Mouse (Mus musculus) lung, postnatal 25 days (tissue): ENCODE data around the gene 9530068E07Rik.

Experiments used
- DNase-seq: peaks from one replicate; pipeline ENCODE4 v3.0.0; 2022; ENCODE audit warnings: low spot score

The 9530068E07Rik gene

DNA sequence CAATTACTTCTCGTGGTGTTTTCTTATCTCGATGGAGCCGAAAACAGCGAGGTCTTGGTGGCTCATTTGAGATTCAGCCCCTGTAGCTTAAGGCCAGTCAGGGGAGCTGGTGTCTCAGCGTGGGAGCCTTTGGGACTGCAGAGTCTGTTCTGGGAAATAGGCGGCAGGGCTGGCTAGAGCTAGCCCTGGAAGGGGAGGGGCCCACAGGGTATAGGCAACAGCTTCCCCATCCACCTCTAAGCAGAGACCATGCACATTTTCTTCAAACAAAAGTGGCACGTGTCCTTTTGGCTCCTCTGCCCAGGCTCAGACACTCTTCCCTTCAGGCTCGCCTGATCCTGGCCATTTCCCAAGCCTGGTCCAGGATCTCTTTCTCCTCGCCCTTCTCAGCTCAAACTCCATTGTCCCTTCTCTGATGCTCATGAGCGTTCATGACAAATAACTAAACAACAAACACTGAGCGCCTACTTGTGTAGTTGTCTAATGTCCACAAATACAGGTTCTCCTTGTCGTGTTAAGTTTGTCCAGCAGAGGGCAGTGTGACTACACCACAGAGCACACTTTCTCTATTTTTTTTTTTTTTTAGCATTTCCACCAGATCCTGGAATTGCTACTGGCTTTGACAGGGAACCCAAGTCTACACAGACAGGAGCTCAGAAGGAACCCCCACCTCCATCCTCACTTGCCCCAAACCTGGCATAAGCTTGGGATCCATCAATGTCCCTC is 25.0 kb downstream of the 9530068E07Rik start:
- peak; percentile 50 for DNase-seq

DNA sequence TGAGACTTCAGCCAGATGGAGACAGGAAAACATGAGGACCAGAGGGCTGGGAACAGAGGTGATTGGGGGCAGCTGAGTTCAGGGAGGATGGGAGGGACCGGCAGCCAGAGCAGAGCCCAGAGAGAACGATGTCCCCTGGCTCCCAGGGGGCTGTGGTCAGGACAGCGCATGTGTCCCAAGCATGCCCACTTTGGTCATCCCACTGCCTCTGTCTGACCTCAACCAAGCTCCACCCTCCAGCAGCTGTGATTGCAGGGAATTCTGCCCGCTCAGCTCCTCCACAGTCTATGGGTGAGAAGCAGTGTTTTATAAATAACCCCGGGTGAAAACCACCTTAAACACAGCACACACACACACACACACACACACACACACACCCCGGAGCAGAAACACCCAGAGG is 33.2 kb downstream of the 9530068E07Rik start:
- no peak for DNase-seq

DNA sequence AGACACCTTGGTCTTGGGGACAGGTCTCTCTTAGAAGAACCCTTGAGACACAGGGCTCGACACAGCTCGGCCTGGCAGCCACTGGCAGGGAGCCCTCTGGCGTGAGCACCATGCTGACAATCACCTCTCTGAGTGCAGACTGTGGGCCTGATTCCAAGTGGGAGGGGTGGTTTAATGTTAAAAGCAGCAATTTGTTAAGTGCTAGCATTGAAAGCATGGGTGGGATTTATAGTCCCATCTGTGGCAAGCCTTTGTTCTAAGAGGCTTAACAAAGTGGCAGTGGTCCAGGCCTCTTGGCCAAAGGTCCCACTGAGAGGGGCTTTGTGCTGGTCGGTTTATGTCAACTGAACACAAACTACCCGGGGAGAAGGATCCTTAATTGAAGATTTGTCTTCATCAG is 35.4 kb downstream of the 9530068E07Rik start:
- no peak for DNase-seq

DNA sequence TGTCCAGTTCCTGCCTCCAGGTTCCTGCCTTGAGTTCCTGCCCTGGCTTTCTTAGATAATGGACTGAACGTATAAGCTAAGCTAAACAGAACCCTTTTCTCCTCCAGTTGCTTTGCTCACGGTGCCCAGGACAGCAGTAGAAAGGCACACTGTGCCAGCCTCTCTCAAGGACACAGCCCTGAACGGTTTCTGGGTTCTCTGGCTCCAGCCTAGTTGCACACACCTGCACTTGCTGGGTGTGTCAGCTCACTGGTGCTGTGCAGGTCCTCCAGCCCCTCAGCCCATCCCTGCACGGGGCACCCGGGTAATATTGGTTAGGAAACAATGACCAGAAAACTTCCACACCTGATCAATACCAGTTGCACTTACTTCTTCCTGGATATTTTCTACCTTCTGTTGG is 35.9 kb downstream of the 9530068E07Rik start:
- no peak for DNase-seq

DNA sequence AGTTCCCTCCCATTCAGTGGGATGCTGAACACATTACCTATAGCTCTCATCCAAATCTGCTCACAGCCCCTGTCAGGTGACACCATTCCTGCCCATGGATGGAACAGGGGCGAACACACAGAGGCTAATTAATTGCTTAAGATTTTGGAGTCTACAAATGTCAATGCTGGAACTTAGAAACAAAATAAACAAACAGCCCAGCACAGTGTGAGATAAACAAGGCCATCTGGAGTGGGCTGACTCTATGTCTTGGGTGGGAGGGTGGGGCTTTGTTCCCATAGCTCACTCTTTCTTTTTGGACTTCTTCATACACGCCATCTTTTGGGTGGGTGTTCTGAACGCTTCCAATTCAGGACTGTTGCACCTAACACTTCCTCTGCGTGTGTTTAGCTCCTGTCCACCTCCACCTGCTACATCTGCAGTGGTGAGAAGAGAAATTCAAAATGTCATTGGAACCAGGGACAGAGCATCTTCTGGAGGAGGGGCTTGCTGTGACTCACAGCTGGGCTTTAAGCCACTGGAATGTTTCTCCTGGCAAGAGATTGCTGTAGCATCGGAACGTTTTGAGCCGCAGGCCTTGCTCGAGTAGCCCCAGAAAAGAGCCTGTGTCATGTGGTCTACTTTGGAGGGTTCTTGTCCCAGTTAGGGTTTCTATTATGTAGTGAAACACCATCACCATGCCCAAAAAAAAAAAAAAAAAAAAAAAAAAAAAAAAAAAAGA is 37.0 kb downstream of the 9530068E07Rik start:
- DNase-seq, result peak; percentile 36

DNA sequence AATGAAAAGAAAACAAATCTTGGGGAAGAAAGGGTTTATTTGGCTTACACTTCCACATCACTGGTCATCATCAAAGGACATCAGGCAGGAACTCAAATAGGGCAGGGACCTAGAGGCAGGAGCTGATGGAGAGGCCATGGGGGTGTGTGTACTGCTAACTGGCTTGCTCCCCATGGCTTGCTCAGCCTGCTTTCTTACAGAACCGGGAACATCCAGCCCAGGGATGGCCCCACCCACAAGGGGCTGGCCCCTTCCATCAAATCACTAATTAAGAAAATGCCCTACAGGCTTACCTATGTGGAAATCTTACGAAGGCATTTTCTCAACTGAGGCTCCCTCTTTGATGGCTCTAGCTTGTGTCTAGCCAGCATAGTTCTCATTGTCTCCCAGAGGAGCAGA is 37.6 kb downstream of the 9530068E07Rik start:
- DNase-seq, result no peak

DNA sequence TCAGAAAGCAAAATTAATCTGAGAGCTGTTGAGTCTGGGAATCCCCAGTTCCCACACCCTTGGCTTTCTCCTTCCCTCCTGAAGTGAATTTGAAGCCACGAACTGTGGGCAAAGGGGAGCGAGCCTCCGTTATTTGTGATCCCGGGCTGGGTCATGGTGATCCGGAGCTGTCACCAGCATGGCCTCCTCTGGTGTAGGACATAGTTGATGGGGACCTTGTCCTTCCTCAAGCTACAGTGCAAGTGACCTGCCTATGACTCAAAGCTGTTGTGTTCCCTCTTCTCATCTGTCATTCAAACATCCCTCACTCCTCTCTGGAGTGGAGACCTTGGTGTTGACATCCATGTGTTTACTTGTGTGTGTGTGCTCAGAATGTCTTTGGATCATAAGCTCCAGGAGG is 39.2 kb downstream of the 9530068E07Rik start:
- no peak for DNase-seq

DNA sequence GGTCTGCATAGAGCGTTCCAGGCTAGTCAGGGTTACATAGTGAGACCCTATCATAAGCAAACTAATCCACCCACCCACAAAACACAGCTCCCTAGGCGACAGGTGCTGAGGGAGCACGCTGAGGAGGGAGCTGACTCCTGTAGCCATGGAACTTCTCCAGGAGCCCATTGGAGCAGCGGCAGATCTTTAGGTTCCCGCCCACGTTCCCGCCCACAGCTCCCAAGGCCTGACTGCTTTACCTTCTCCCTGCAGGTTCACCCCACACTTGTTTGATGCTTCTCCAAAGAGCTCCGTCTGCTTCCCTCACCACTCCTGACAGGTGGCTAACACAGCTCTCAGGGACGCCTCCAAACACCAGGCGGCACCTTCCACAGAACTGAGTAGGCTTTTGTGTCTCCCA is 40.9 kb downstream of the 9530068E07Rik start:
- DNase-seq, result no peak

DNA sequence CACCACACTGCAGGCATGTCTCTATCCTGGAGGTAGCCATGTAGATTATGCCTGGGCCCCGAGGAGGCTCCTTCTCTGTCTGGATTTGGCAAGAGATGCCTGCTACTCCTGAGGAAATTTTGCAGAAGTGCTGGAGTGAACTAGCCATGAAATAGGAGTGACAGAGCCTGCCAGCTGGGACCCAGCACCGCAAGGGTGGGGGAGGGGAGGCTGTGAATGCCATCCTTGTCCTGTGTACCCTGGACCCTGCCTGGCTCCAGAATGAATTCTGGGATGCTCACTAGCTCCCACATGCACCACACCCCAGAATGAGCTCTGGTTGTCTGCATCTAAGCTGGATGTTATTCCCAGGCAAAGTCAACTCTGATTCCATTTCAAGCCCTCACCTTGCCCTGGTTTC is 44.9 kb downstream of the 9530068E07Rik start:
- DNase-seq, result no peak

DNA sequence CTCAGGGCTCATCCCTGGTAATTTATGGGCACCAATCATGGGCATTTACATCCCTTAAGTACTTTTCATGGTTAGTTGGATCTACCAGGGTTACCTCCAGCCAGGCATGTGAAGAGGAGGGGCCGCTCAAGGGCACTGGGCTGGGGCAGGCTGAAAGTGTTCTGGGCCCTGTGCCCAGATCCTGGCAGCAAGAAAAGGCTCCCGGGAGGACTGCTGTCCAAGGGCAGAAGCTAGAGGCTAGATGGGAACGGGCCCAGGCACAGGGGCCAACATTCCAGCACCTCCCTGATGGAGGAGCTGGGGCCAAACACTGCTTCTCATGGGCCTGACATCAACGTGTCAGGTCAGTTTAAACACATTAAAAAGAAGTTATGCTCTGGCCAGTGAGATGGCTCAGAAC is 51.0 kb downstream of the 9530068E07Rik start:
- DNase-seq, result peak; percentile 62

DNA sequence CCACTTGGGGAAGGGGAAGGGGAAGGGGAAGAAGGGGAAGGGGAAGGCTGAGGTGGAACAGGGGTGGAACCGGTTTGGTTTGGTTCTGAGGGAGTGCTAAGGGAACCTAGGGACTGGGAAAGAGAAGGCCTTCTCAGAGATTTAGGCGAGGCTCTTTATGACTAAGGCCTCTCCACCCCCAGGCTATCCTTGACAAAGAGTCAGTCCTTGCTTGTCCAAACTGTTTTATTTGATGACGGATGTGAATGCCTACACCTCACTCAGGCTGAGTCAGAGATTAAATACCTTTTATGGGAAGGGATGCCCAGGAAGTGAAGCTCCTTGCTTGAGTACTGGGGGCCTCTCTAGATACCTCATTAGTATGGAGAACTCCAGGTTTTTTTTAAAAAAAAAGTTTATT is 52.8 kb downstream of the 9530068E07Rik start:
- DNase-seq, result no peak

DNA sequence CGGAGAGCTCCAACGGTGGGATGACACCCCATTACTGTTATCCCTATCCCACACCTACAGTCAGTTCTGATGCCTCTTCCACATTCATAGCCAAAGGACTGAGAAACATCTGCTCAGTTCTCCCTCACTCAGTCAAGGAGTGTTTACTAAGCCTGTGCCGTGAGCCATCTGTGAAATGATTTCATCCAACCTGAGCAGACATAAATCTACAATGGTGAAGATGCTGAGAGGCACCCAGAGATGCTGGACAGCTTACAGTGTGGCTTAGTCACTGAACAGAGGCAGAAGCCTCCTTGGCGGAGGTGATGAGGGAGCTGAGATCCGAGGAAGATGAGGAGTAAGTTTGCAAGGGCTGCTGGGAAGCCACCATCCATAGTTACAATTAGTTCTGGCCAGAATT is 62.1 kb downstream of the 9530068E07Rik start:
- no peak for DNase-seq
